Mouse (Mus musculus) activated CD4-positive, CD25-positive, alpha-beta regulatory T cell, adult 4 months (primary cell): Measurements from ENCODE around the gene Nptn. TPM values are rescaled to one million over a fixed set of nuclear protein-coding genes. Genes with fewer than 3 reads are reported as not detected.

Source experiments
- ATAC-seq: one replicate; pipeline ENCODE4 v1.8.0; 2017
- polyA plus RNA-seq, 2 experiments: library from polyadenylated mRNA; unstranded; fragments of 100-300 nt; shearing (Covaris generic); gene quantifications; one replicate each; pipeline ENCODE4 v1.2.1; 2017

Gene Nptn
- polyA plus RNA-seq, 2 experiments from 2014 or later, result 106 to 119 TPM

GRCm38 (mm10) chr9:58657735-58658512 lies 75.9 kb downstream of the Nptn start:
- ATAC-seq, result no peak

DNA sequence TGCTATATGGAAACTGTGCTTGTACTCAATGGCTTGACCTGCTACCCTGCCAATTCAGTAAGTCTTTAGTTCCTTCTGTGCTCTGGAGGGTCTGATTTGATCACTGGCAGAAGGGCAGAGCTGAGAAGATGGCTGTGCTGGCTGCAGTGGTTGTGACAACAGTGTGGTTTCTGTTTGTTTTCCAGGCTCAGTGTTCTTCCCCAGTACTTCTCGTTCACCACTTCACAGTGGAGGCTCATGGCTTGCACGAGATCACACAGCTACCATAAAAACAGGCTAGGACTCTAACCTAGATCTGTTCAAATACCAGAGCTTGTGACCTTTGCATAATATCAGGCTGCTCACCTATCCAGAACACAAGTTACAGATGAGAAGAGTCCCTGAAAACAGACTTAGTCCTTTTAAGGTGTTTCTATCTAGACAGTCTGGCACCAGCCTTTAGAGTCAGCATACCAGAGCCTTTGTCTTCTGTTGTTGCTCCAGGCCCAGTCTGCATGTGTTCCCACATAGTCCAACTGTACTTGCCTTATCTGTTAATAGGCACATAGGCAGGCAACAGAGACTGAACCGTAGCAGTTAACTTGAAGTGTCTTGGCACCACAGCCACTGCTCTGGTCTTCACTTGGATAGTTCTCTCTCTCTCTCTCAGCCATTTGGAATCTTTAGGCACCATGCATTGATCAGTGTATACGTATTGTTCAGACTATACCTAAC lies 76.7 kb downstream of the Nptn start:
- ATAC-seq, result no peak

GRCm38 (mm10) chr9:58659331-58659730 lies 77.3 kb downstream of the Nptn start:
- no peak for ATAC-seq

DNA sequence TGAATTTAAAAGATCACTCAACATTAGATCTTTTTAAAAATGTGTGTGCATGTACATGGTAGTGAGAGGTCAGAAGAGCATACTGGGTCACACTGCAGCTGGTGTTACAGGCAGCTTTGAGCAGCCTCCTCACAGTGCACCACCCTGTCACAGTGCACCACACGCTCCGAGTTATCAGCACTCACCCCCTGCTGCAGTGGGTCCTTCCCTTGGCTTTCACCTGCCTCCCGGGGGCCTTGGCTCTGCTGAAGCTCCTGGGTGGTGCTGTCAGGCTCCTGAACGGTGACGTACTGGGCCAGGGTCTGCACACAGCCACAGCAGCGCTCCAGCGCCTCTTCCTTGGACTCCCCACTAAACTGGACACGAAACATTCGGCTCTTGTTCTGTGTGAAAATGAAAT lies 77.9 kb downstream of the Nptn start:
- ATAC-seq, result no peak

DNA sequence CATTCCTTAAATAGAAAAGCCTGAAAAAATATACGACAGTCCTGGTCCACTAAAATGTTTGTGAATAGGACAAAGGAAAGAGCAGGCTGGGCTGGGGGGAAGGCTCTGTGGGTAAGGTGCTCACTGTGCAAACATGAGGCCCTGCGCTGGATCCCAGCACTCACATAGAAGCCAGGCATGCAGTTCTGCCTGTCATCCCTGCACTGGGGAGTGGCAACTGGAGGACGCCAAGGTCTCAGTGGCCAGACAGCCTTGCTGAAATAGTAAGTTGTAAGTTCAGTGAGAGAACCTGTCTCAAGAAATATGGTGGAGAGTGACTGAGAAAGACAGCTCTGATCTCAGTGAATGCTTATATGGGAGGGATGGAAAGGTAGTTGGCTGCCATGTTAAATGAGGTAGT lies 78.6 kb downstream of the Nptn start:
- no peak for ATAC-seq

- no peak for ATAC-seq
Measured at GRCm38 (mm10) chr9:58662007-58662406, 80.0 kb downstream of the Nptn start.

- ATAC-seq, result no peak
Measured at GRCm38 (mm10) chr9:58662791-58663190, 80.8 kb downstream of the Nptn start.

DNA sequence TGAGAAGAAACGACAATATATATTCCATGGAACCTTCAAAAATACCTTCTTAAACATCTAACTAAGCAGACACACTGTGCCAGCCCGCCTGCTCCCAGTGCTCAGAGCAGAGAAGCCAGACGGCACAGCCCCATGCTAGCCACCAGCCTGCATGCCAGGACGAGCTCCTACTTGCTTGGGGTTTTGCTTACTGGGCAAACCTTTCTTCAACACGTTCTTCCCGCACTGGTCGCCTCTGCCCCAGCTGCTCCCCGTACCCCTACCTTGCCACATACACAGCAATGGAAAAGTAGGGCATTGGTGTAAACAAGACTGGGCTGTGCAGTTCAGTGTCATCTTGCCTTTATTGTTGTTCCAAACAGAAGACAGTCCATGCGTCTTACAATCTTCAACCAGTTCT lies 83.5 kb downstream of the Nptn start:
- no peak for ATAC-seq

DNA sequence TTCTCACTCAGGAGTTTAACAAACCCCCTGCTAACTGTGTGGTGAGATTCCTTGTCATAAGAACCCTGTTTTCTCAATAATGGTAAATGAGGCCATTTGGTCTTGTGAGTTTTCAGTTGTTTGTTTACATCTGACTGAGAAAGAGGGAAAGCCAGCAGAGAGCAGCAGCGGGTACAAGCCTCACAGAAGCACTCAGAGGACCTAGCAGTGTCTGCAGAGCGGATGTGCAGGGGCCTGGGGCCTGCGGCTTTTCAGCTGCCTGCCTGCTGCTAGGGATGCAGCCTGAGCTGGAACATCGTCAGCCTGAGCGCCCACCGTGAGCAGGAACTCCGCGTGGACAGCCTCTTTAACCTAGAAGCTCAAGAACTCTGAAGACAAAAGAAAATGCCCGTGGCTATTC lies 84.2 kb downstream of the Nptn start:
- no peak for ATAC-seq

DNA sequence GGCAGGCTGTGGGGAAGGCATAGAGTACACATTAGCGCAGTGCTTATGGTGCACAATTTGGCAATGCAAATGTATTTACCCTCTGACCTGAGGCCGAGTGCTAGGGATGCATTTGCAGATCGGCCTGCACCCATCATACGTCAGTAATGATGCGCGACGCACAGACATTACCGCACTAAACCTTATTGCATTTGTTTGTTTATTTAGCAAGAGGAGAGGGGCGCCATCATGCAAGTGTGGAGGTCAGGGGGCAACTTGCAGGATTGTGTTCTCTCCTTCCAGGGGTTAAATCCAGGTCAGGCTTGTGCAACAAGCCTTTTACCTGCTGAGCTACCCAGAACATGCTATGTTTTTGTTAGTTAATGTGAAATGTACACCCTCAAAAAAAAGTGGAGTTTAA lies 85.2 kb downstream of the Nptn start:
- no peak for ATAC-seq

GRCm38 (mm10) chr9:58668171-58668570 lies 86.1 kb downstream of the Nptn start:
- no peak for ATAC-seq

DNA sequence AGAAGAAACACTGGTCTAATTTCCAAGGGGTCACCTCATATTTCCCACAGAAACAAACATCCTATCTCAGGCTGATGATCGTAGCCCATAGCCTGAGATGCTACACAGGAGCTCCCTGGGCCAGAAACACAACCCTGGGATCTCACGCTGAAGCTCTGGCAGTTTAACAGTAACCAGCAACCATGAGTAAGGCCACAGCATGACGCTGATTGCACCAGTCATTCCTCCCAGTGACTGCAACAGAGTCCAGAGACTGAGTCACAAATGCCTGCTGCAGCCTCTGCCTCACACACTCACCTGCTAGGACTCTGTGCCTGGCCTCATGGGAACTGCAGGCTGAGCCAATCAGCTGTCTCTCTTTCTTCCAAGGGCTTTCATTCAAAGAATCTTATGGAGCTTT lies 87.0 kb downstream of the Nptn start:
- no peak for ATAC-seq

GRCm38 (mm10) chr9:58669819-58670218 lies 87.8 kb downstream of the Nptn start:
- no peak for ATAC-seq

GRCm38 (mm10) chr9:58672474-58672873 lies 90.4 kb downstream of the Nptn start:
- no peak for ATAC-seq

DNA sequence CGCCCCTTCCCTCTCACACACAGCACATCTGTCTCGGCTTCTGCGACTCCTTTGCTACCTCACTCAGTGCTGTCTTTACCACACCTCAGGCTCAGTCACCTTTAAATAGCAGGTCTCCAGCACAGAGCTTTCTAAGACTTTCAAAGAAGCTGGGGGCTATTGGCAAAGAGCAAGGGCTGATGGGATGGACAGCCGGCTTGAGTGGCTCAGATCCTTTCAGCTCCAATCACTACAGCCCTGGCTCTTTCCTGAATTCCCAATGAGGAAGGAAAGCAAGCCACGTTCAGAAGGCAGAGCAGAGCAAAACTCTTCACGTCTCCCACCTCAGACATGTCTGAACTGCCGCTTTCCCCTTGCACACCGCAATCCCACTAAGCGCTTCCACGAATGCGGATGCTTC lies 92.7 kb downstream of the Nptn start:
- ATAC-seq, result no peak

DNA sequence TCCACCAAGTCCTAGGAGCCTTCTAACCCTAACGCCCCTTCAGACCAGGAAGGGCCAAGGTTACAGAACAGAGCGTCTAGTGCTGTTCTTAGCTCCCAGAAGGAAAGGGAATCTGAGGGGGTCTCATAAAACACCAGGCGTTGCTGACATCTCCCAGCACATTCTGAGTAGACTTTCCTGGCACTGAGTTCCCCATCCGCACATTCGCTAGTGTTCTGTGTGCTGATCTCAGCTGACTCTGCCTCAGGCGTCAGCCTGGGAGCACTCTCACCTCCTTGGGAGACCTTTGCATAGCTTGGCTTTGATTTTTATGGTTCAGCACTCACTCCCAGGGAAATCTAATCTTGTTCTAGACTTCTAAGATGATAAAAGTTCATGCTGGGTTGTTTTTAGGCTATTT lies 93.3 kb downstream of the Nptn start:
- ATAC-seq, result no peak

- no peak for ATAC-seq
Measured at GRCm38 (mm10) chr9:58681411-58681810, 99.4 kb downstream of the Nptn start.

GRCm38 (mm10) chr9:58682106-58682505 lies 100.1 kb downstream of the Nptn start:
- ATAC-seq, result no peak

DNA sequence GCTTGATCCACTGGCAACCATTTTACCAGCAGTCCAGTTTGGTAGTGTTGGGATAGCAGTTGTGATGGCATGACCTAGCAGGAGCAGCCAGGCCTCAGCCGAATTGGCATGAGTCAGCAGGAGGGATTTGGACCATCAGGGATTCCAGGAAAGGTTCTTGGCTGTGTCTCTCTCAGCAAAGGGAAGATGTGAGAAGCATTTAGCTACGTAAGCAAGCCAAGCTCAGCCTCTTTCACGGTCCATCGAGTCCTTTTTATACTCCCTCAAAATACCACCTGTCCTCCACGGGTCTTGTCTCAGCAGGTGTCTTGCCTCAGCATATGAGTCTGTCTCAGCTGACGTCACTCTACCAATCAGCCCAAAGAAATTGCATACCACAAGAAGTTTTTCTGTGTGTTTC lies 101.3 kb downstream of the Nptn start:
- no peak for ATAC-seq

DNA sequence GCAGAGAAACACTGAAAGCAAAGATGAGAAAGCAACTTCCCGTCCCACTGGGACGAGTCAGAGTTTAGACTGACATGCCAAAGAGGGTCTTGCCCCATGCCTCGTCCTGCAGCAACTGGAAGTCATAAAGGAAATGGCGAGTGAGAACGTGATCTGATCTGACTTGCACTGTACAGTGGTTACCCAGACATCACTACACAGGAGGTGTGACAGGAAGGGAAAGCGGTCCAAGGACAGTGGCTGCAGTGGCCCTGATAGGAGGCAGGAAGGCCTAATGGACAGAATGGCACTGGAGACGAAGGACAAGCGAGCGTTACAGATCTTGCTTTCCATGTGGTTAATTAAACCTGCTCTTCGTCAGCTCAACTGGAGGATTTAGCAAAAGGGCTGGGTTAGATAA lies 103.2 kb downstream of the Nptn start:
- ATAC-seq, result no peak

- ATAC-seq, result no peak
Measured at GRCm38 (mm10) chr9:58688076-58688475, 106.0 kb downstream of the Nptn start.

- no peak for ATAC-seq
Measured at GRCm38 (mm10) chr9:58690701-58691100, 108.7 kb downstream of the Nptn start.

GRCm38 (mm10) chr9:58691471-58691870 lies 109.4 kb downstream of the Nptn start:
- no peak for ATAC-seq

DNA sequence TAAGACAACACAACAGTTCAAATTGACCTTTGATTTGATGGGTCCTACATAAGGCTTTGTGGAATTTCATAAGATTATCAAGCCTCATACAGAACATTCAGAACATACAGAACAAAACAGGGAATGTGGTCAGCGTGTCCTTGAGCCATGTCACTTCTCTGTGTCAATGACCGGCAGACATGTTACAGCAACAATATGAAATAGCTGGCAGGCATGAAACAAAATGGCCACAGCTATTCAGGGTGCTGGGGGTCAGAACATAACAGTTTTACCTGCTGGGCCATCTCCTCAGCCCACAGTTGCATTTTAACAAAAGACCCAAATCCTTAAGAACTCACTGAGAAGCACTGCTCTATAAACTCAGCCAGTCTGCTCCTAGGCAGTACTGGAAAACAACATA lies 116.4 kb downstream of the Nptn start:
- ATAC-seq, result no peak
